Mouse (Mus musculus): ENCODE data around the gene Nr5a2. TPM values are rescaled to one million over a fixed set of nuclear protein-coding genes. Genes with fewer than 3 reads are reported as not detected.
"Not testable (repeated sequence)": the region's sequence is repeated elsewhere in the genome, so short reads cannot be mapped to it uniquely, and the experiment has no call there.

Gene Nr5a2
- polyA plus RNA-seq, 1 experiment from 2014 or later: 1.3 TPM

DNA sequence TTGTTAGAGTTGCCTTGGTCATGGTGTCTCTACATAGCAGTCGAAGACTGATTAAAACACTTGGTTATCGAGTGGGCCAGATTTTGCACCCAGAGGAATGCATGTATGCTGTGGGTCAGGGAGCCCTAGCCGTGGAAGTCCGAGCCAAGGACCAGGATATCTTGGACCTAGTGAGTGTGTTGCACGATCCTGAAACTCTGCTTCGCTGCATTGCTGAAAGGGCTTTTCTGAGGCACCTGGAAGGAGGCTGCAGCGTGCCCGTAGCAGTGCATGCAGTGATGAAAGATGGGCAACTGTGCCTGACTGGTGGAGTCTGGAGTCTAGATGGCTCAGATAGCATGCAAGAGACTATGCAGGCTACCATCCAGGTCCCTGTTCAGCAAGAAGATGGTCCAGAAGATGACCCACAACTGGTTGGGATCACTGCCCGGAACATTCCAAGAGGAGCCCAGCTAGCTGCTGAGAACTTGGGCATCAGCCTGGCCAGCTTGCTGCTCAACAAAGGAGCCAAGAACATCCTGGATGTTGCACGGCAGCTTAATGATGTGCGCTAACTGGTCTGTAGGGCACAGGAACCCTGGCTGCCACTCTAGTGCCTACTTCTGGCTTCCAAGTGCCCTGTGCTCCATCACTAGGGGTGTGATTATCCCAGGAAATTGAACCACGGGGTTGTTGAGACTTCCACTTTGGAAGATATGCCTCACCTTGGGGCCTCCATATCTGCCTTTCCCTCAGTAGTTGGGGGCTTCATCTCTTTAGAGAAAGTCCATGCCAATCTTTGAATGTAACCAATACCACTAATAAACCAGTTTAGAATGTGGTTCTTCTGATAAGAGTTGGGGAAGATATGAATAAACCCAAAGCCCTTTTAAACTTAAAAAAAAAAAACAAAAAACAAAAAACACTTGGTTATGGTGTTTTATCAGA is 167.0 kb downstream of the Nr5a2 start:
- H3K27ac ChIP-seq; H3K4me1 ChIP-seq (replicated peaks; ENCODE audit: control insufficient read depth, insufficient read depth, low read length); H3K36me3 ChIP-seq (replicated peaks; ENCODE audit: control insufficient read depth, insufficient read depth); DNase-seq (ENCODE audit: low spot score); H3K9me3 ChIP-seq (ENCODE audit: control insufficient read depth, low read length); ATAC-seq (ENCODE audit: low FRiP score); H3K4me2 ChIP-seq (replicated peaks); H3K27me3 ChIP-seq (ENCODE audit: control insufficient read depth, insufficient read depth, low read length); H3K4me3 ChIP-seq (replicated peaks; ENCODE audit: low read length); H3K9ac ChIP-seq: not testable (repeated sequence)
- WGBS: 98% methylated on average over 12 of the region's 12 CpGs

All from hindbrain, embryonic 14.5 days (tissue).